Mouse (Mus musculus): ENCODE measurements around the gene Hcfc1r1.

Gene Hcfc1r1

DNA sequence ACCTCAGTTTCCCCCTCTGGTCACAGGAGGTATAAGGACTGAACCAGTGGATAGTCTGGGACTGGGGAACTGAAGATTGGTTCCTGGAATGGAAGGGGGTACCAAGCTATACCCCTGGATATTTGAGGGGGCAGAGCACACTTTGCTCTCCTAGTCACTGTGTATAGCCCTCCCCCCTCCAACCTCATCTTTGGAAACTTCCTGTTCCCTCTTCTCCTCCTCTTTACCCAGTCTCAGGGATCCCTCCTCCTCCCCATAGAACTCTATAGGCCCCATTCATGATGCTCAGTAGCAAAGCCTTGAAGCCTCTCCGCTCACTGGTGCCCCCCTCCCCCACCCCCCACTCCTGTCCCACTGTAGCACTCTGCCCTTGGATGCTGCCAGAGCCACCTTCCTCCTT lies 46.1 kb downstream of the Hcfc1r1 start:
- no peak for DNase-seq (ENCODE audit: low spot score in 2 of 2)

- DNase-seq (ENCODE audit: low spot score in 2 of 2), result no peak
These were observed 48.5 kb downstream of the Hcfc1r1 start for GRCm38 (mm10) chr17:23721886-23722285.

- no peak for DNase-seq (ENCODE audit: low spot score in 2 of 2)
These were observed 49.2 kb downstream of the Hcfc1r1 start, which contains the start of gene 1520401A03Rik for GRCm38 (mm10) chr17:23722376-23723125. Gene 1520401A03Rik (minus strand): TSS chr17:23722783.
